Mouse (Mus musculus): ENCODE measurements around the gene Osgin1.

Osgin1 gene

DNA sequence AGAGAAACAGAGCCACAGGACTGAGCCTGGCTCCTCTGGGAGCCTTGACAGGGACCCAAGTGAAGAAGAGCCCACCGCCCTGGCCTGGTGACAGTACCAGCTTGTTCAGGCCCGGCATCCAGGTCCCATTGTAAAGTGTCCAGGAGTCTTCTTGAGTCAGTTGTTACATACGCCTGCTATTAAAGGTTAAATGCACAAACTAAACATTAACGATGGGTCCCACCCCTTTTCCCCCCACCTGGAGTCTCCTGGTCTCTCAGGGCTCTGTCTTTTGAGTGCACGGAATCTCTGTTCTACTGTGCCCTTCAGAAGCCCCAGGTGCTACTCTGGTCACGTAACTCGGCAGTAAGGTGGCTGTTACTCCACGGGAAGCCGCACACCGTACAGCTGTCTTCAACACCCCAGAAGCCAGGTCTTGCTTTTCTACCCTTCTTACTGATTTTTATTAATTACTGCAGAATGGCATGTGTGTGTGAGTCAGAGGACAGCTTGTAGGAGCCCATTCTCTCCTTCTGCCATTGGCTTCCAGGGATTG is 9.7 kb upstream of the Osgin1 start:
- peak in 1 of 2 experiments; percentile 64 for DNase-seq

DNA sequence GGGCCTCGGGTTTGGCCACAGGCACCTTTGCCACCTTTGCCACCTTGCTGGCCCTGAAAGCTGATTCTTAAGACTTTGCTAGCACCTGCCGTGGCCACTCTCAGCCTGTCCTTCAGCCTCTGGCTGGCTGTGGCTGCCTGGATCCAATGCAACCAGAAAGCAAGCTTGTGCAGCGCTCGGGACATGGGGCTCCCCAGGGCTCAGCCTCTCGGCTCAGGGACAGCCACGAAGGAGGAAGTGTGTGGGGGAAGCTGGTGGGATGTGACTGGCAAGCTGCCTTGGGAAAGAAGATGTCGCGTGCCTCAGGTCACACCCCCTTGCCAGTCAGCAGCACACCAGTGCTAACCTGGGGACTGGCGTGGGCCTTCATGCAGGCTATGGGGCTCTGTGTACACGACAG is 9.2 kb upstream of the Osgin1 start:
- DNase-seq = peak; percentile 68 to 69

DNA sequence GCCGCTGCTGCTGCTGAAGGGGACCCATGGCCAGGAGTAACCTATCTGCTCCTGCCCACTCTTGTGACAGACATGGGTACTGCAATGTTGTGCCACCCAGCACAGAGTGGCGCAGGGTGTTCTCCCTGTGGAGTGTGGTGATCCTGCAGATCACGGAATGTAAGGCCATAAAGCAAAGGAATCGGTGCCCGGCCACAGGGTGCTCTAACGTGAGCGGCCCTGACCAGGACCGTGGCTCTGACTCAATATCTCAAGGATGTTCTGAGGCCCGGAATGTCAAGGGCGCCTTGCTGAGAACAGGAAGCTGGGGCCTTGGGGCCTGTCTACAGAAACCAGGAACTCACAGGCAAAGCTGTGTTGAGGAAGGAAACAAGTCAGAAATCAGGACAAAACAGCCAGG is 8.4 kb upstream of the Osgin1 start:
- DNase-seq = peak; percentile 70 to 73

DNA sequence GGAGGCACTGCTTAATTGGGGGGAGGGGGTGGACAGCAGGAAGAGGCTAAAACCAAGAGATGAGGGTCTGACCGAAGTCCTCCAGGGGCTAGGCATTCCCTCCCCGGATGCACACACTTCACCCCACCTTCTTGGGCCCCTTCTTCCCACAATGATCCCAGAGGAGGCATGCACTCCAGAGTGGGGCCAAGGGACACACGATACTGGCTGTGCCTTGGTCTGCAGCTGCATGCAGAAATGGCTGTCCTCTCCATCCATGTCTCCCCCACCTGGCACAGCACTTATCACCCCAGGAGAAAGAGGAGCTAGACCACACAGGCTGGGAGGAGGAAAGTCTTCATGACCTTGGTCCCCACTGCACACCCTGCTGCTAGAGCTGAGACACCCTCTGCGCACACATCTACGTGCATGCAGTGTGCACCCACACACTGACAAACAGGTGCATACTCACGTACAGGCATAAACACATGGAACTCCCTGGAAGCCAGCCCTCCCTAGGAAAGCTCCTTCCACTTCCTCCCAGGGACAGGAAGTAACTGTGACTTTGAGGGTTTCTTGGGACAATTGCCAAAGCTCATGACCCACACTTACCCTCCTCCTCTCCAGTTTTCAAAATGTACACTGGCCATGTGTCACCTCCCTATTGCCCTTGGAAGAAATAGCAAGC is 7.7 kb upstream of the Osgin1 start:
- DNase-seq = no peak

DNA sequence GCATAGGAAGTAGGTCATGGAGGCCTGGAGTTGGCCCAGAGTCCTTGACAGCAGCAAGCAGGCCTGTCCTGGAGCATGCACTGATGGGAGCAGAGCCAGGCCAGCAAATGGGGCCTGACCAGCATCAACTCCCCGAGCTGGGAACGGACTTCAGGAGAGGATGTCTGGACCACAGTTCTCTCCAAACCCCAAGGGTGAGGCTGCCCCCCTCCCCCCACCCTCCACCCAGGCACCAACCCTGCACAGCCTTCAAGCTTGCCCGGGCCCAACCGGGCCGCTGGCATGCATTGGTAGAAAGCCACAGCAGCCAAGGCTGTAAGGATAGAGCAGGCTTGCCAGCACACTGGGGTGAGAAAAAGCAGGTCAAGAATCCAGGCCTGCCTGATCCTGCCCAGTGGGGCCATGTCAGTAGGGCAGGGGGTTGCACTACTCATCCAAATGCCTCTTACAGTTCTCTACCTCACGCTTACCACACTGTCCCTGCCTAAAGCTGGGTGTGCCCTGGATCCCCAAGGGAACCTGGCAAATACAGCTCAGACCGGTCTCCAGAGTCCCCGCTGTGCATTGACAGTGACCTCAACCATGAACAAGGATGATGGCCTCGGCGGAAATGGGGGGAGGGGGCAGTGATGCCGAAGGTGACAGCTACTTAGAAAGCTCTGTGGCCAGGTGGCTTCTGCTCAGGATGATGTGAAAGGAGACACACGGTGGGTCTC is 6.1 kb upstream of the Osgin1 start:
- peak; percentile 78 to 85 for DNase-seq

DNA sequence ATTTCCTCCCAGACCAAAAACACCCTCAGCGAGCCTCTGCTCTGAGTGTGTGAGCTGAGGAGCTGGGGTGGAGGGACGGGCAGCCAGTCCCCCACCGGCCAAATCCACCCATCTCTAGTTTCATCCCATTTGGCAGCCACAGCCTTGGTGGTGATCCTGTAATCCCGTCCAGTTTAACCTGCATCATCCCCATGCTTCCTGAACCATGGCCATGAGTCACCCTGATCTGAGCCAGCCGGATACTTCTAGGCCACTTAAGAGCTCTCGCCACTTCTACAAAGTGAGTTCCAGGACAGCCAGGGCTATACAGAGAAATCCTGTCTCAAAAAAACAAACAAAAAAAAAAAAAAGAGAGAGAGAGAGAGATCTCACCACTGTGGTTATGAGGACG is 5.6 kb upstream of the Osgin1 start:
- no peak for DNase-seq

DNA sequence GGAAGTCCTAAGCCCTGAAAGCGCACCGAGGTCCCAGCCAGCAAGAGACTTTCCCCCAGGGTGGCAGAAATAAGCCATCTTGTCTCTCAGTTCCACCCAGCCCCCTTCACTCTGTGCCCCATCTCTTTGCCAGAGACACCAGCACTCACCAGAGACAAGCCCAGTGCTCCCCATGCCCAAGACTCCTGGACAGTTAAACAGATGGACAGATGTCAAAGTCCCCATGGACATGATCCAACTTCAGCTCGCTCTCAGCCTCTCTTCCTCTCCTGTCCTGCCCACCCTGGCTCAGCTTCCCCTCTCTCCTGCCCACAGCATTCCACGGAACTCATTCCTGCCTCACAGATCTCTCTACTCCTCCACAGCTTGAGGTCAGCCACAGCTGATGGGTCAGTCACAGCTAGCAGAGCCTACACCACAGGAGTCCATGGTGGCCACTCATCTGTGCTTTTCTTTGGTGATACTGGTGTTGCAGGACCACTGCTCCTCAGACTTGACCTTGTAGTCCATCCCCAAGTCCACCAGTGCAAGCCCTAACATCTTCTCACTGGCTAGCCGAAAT is 5.1 kb upstream of the Osgin1 start:
- DNase-seq = no peak

DNA sequence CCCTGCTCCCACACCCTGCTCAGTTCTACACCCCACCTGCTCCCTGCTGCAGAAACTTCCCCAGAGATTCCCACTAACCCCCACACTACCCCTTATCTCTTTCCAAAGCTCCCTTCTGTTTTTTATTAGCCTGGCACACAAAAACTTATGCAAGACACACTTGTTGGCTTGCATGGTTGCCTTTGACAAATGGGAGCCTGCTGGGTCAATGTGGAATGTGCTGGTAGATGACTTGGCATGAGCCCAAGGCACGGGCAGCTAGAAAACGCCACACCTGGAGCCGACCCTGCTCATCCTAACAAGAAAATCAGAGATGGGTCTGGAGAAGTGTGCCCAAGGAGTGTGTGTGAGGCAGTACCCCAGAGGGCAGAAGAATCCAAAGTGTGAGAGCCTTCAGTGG is 4.4 kb upstream of the Osgin1 start:
- no peak for DNase-seq

DNA sequence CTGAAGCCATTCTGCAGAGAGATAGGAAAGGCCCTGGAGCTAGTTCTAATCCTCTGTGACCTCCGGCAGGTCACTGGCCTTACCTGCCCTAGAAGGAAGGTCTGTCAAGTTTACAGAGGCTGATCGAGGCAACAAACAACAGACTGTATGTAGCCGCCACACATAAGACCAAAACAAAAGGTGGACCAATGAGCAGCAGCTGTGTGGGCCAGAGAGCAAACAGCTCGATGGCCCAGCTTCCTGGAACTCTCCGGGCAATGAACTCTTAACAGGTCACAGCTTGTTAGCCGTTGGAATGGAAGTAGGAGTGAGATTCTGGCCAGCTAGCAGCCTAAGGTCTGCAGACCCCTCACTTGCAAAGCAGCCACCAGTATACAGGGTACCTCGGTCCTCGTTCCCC is 3.7 kb upstream of the Osgin1 start:
- DNase-seq = no peak

DNA sequence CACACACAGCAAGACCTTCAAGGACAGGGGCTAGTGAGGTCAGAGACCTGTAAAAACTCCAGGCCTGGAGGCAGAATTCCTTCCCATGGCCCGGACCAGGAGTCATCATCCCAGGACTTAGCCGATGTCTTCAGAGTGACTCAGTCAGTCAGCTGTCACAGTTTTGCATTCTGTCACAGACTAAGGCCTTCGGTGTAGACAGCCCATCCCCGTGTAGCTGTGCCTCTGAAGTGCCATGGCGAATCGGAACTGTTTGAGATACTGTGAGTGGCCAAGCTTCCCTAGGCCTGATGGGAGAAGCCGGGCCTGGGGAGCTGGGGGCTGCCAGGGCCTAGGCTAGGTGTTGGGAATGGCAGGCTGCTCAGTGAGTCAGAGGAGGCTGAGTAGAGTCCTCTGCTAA is 3.2 kb upstream of the Osgin1 start:
- DNase-seq = no peak

DNA sequence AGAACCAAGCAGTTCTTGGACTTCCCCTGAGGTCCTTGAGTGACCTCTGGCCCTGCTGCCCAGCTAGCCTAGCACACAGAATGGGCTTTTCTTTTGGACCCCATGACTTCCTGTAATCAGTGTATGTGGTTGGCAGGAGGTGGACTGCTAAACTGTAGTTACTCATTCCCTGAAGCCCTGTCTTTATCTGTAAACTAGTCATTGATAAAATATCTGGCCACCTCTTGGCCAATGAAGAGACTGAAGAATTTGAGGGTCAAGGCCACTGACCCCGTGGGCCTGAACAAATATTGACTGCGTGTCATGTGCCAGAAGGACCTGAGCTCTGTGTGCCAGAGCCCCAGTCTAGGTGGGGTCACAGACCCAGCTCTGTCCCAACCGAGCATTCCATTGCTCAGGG is 1.6 kb upstream of the Osgin1 start:
- no peak for DNase-seq

DNA sequence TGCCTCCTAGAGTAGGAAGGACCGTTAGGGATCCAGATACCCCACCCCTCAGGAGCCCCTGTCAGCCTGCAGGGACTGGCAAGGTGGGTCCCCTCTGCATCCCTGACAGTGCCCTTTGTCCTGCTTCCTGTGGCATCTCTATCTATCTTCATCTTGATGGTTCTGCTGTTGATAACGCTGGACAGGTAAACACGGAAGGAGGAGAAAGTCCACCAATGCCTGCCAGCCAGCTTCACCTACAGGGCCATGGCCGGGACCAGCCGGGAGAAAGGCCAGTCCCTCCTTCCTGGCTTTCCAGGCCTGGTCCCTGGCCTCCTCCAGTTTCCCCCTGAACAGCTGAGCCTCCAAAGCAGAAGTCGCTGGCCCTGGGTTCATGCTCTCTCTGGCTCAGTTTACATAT is 645 bp downstream of the Osgin1 start:
- DNase-seq = no peak

DNA sequence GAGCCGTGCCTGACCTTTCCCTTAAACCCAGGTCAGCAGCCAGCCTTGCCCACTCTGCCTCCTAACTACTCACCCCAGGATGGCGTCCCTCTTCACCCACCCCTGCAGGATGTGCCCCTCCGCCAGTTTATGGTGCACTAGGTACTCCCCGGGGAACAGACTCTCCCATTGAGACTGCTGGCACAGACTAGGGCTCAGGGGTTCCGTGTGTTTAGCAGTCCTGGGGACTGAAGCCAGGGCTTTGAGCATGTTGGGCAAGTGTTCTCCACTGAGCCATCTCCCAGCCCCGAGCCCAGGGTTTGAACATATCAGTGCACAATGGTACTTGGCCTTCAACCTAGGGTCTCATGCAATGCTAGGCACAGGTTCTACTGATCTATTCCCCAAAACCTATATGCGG is 1.6 kb downstream of the Osgin1 start:
- no peak for DNase-seq

DNA sequence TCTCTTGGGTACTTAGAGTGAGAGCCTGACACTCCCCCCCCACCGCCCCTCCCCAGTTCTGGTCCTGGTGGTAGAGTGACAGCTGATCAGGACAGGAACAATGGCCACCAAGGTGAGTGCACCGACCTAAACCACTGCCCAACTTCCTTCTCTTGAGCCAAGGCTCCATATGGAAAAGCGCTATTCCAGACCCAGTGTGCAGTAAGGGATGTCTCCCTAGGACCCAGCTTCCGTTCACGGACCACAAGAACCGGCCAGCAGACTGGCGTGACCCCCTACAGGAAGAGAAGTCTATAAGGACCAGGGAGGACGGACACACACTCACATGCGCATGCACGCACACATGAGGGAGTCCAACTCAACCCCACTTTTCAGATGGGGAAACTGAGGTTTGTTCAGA is 2.4 kb downstream of the Osgin1 start:
- no peak for DNase-seq

DNA sequence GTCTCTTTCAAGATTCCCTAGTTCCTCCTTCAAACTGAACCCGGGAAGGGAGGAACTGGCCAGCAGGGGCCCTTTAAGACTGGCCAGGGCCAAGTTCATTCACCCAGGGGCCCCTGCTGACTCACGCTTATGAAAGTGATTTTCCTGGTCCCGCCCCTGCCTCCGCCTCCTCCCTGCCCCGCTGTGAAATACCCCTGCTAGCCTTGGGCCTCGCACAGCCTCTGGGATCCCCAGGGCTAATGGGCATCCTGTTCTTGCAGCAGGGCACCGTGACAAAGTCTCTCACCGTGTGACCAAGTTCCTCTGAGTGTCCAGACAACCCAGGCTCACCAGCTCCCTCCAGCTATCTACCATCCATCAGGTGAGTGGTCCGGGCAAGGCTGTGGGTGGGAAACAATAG is 3.0 kb downstream of the Osgin1 start:
- DNase-seq = peak; percentile 62 to 66

DNA sequence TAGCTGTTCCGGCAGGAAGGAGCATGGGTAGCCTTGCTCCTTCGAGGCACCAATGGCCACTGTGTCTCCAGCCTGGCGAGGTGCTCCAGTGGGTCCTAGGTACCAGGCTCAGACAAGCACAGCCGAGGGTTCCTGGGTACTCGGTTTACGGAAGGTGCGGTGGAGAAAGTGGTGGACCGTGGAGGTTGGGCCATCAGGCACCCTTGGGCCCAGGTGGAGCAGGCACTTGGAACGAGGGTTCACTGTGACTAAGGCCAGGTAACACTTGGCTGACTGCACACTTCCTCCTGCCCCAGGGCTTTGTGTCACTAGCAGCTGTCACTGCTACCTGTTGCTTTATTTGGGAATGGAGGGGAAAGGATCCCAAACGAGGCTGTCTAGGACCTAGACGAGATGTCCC is 3.6 kb downstream of the Osgin1 start:
- DNase-seq = peak; percentile 51 to 60

DNA sequence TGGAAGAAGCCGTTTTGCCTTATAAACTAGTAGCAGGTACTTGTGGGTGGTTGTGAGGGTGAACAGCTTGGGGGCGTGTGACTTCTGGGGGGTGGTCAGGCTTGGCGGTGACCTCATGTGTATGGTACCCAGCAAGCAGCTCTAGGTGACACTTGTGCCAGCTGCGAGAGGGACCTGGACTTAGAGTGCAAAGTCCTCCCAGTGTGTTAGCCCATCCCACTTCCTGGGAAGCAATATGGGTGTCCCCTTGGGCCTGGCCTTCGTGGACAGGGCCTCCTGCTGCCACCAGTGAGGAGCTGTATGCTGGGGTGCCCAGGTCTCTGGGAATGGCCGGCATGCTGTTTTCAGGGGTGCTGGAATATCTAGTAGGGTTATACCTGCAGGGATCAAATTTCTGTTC is 5.0 kb downstream of the Osgin1 start:
- DNase-seq = no peak

DNA sequence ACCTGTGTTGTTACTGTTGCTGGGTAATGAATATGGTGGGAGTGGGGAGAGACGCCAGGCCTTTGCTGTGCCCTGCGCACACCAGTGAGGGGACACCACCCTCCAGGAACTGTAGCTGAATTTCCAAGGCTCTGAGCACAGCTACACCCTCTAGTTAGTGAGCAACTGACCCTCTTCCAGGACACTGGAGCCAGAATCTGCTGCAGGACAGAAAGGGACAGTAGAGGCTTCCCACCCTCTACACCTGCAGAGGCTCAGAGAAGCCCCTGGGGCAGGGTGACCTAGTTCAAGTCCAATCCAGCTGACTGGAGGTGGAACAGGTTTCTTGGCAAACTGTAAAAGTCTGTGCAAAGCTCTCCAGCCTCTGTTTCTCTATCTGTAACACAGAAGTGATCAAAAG is 5.5 kb downstream of the Osgin1 start:
- DNase-seq = no peak

DNA sequence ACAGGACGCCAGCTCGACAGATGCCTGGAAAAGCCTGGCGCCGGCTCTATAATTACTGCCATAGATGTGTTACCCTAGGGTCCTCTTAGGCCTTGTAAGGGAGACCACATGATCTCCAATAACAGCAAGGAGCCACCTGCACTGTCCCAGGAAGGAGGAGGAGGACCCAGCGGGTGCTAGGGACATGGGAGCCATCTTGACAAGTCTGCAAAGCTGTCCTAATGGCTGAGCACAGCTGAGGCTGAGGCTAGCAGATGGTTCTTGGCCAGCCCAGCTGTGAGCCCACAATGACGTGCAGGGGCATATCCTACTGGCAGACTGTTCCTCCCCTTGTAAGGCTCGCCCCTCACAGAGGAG is 5.9 kb downstream of the Osgin1 start:
- DNase-seq = no peak

DNA sequence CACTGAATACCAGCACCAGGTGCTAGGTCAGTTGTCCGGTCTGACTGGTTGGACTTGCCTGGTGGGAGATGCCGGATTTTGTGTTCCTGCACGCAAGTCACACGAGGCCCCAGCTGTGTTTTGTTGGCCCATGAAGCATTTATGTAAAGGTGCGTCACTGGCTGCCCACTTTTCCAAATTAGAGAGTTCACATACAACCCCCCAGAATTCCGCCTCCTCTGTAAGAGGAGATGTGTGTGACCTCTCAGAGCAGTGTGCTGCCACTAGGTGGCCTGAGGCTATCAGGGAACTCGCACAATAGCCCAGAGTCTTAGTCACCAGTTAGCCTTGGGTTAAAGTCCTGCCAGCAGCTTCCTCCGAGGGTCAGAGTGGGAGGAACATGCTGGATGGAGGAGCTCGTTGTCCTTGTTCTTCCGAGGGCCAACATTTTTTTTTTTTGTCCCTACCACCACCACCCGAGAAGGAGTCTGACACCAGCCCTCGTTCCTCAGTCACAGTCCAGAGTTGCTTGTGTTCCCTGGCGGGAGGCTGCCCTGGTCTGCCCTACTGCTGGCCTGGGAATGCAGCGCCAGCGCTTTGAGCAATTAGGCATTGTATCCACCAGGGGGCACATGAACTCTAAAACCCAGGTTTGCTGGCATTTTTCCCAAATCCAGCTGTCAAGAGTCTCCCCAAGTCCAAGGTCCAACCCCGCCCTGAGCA is 6.5 kb downstream of the Osgin1 start:
- peak; percentile 67 to 69 for DNase-seq

DNA sequence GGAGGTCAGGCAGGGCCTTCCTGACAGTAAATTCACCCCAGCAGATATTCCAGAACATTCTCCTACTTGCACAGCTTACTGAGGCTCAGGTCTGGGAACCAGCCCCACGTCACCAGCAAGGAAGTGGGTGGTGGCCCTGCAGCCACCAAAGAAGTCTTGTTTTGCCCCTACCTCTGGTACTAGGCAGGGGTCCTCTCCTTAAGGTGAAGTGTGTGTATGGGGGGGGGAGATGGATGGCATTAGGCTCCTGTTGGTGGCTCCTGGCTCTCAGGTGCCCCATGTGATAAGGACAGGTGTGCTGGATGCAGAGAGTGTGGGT is 7.0 kb downstream of the Osgin1 start:
- DNase-seq = no peak

DNA sequence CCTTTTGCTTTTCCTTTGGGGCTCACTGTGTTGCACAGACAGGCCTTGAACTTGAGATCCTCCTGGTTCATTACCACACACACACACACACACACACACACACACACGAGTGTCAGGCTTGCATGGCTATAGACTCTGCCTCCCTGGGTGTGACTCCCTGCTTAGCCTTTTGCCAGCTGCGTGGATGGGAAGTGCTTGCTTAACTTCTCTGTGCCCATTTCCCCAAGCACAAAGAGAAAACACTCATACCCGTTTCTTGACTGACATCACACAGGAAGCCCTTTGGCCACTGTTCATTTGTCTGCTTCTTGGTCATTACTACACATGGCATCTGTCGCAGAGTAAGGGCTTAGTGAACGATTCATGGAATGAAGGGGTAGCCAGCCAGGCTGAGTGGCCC is 8.1 kb downstream of the Osgin1 start:
- DNase-seq = no peak

DNA sequence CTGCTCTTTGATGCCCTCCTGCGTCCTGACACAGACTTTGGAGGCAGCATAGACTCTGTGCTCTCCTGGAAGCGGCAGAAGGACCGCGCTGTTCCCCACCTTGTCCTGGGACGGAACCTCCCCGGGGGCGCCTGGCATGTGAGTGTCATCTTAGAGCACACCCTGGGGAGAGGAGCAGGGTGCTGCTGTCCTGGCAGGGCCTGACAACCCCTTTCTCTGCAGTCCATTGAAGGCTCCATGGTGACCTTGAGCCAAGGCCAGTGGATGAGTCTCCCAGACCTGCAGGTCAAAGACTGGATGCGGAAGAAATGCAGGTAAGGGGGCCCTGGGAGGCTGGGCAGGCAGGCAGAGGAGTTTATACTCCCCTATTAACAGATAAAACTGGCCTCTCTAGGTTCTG is 9.0 kb downstream of the Osgin1 start:
- DNase-seq = no peak
